Mouse (Mus musculus) lung, postnatal 0 days (tissue): Measurements from ENCODE around the gene Ap4m1.

Source experiments
- CTCF ChIP-seq: IDR thresholded peaks from 2 replicates; pipeline ENCODE4 v1.5.1; 2016; ENCODE audit warnings: antibody characterized with exemption, mild to moderate bottlenecking
- EP300 ChIP-seq: IDR thresholded peaks from 2 replicates; pipeline ENCODE4 v1.6.1; 2016; ENCODE audit warnings: antibody characterized with exemption, mild to moderate bottlenecking, control low read depth

DNA sequence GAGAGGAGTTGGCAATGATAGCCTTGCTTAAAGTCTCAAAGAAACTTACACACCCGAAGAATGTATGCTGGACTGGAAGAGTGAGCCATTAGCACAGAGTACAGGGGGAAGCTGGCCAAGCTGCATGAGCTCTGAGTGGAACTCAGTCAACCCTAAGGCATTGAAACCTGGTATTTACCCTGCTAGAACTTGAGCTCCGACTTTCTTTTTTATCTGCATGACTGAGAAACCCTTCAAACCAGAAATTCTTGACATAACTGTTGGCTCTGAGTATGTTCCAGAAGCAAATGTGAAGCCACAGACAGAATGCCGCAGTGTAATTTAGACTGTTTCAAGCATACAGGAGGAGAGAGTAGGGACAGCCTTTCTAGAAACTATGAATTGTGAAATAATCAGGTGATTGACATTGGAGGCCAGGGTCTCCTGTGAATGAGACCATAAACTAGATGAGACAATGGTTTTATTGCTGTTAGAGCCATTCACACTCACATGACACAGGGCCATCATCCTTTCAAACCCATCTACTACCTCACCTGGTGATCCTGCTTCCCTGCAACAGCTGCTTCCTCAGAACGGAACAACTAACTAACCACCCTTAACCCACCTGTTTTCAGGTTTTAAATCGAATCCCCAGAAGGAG is 39.3 kb upstream of the Ap4m1 start:
- no peak for TF ChIP-seq CTCF
- peak; percentile 68 for TF ChIP-seq EP300
